Mouse (Mus musculus): ENCODE measurements at regions not wholly inside any gene's neighbourhood (a gene's known extent, or its start where the extent isn't known, plus 50 kb on each side); places are given as distances from the start of the nearest gene placed in this dataset.

GRCm38 (mm10) chr13:35537106-35537505, 122.5 kb upstream of the Cdyl start:
- no peak overlapping the region for H3K4me3 ChIP-seq (ENCODE audit: control insufficient read depth in 1 of 2, insufficient read depth in 1 of 2, low read depth in 1 of 2, low read length in 2 of 2)
- no peak overlapping the region for H3K4me2 ChIP-seq (ENCODE audit: low read length)
- H3K4me1 ChIP-seq (ENCODE audit: control insufficient read depth in 2 of 2, insufficient read depth in 2 of 2, low read length in 2 of 2) = no peaks in the 10 kb centered on the region
- no peaks in the 10 kb centered on the region for H3K36me3 ChIP-seq (ENCODE audit: control insufficient read depth, insufficient read depth, low read length)
- H3K9me3 ChIP-seq (ENCODE audit: control insufficient read depth, low read length) = no peaks in the 10 kb centered on the region
- H3K27me3 ChIP-seq (ENCODE audit: control insufficient read depth, insufficient read depth, low read length) = no peaks in the 10 kb centered on the region
- no peak overlapping the region for H3K27ac ChIP-seq (replicated peaks in 1 of 2; ENCODE audit: control insufficient read depth in 1 of 2, insufficient read depth in 1 of 2, low read depth in 2 of 2, low read length in 2 of 2)
- 83% methylated on average over 7 of the region's 7 CpGs for WGBS
- no peak overlapping the region for H3K9ac ChIP-seq (ENCODE audit: low read length)
- ATAC-seq (ENCODE audit: insufficient number of reproducible peaks, insufficient read depth, low FRiP score, low read depth) = no peak

DNA sequence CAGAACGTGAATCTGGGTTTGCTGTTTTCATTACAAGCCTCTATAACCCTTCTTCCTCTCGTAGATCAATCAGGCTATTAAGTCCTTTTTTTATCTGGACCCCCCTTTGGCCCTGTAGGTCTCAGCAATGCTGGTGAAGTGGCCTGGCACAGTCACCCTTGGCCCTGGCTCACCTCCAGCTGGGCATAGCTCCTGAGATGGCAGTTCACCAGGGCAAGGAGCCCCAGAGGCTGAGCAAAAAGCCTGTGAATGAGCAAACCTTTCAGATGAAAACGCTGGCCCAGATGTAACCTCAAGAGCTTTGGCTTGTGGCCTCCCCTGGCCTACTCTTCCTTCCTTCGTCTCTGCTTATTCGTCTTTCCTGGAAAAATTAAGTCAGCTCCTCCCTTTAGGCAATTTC, 121.7 kb upstream of the Cdyl start:
- Histone ChIP-seq H3K27me3 (ENCODE audit: control insufficient read depth, insufficient read depth, low read length) (no peaks in the 10 kb centered on the region), H3K4me1 (ENCODE audit: control insufficient read depth in 2 of 2, insufficient read depth in 2 of 2, low read length in 2 of 2) (no peaks in the 10 kb centered on the region), H3K9ac (ENCODE audit: low read length) (no peak overlapping the region), H3K4me2 (ENCODE audit: low read length) (no peak overlapping the region), H3K9me3 (ENCODE audit: control insufficient read depth, low read length) (no peaks in the 10 kb centered on the region), H3K4me3 (ENCODE audit: control insufficient read depth in 1 of 2, insufficient read depth in 1 of 2, low read depth in 1 of 2, low read length in 2 of 2) (no peak overlapping the region), H3K36me3 (ENCODE audit: control insufficient read depth, insufficient read depth, low read length) (no peaks in the 10 kb centered on the region), H3K27ac (replicated peaks in 1 of 2; ENCODE audit: control insufficient read depth in 1 of 2, insufficient read depth in 1 of 2, low read depth in 2 of 2, low read length in 2 of 2) (no peak overlapping the region)
- no peak for ATAC-seq (ENCODE audit: insufficient number of reproducible peaks, insufficient read depth, low FRiP score, low read depth)
- 75% methylated on average over 5 of the region's 5 CpGs for WGBS

- WGBS = 83% methylated on average over 2 of the region's 2 CpGs
These were observed 119.2 kb upstream of the Cdyl start for GRCm38 (mm10) chr13:35540433-35540832.

GRCm38 (mm10) chr13:35541053-35541452, 118.6 kb upstream of the Cdyl start:
- Histone ChIP-seq H3K9me3 (ENCODE audit: control insufficient read depth, low read length) (no peaks in the 10 kb centered on the region), H3K36me3 (ENCODE audit: control insufficient read depth, insufficient read depth, low read length) (no peaks in the 10 kb centered on the region), H3K4me1 (ENCODE audit: control insufficient read depth in 2 of 2, insufficient read depth in 2 of 2, low read length in 2 of 2) (no peaks in the 10 kb centered on the region), H3K27me3 (ENCODE audit: control insufficient read depth, insufficient read depth, low read length) (no peaks in the 10 kb centered on the region), H3K4me3 (ENCODE audit: control insufficient read depth in 1 of 2, insufficient read depth in 1 of 2, low read depth in 1 of 2, low read length in 2 of 2) (no peak overlapping the region), H3K4me2 (ENCODE audit: low read length) (no peak overlapping the region), H3K27ac (replicated peaks in 1 of 2; ENCODE audit: control insufficient read depth in 1 of 2, insufficient read depth in 1 of 2, low read depth in 2 of 2, low read length in 2 of 2) (no peak overlapping the region), H3K9ac (ENCODE audit: low read length) (no peak overlapping the region)
- no peak for ATAC-seq (ENCODE audit: insufficient number of reproducible peaks, insufficient read depth, low FRiP score, low read depth)
- 76% methylated on average over 6 of the region's 6 CpGs for WGBS

More at GRCm38 (mm10) chr13:35540433-35540832, 119.2 kb upstream of the Cdyl start:
- no peak overlapping the region for H3K27ac ChIP-seq (replicated peaks in 1 of 2; ENCODE audit: control insufficient read depth in 1 of 2, insufficient read depth in 1 of 2, low read depth in 2 of 2, low read length in 2 of 2)
- no peaks in the 10 kb centered on the region for H3K4me1 ChIP-seq (ENCODE audit: control insufficient read depth in 2 of 2, insufficient read depth in 2 of 2, low read length in 2 of 2)
- H3K27me3 ChIP-seq (ENCODE audit: control insufficient read depth, insufficient read depth, low read length) = no peaks in the 10 kb centered on the region
- H3K4me2 ChIP-seq (ENCODE audit: low read length) = no peak overlapping the region
- no peak overlapping the region for H3K9ac ChIP-seq (ENCODE audit: low read length)
- no peaks in the 10 kb centered on the region for H3K9me3 ChIP-seq (ENCODE audit: control insufficient read depth, low read length)
- ATAC-seq (ENCODE audit: insufficient number of reproducible peaks, insufficient read depth, low FRiP score, low read depth) = no peak
- no peak overlapping the region for H3K4me3 ChIP-seq (ENCODE audit: control insufficient read depth in 1 of 2, insufficient read depth in 1 of 2, low read depth in 1 of 2, low read length in 2 of 2)
- H3K36me3 ChIP-seq (ENCODE audit: control insufficient read depth, insufficient read depth, low read length) = no peaks in the 10 kb centered on the region

GRCm38 (mm10) chr13:35564006-35564405, 95.6 kb upstream of the Cdyl start:
- Histone ChIP-seq H3K4me2 (ENCODE audit: low read length) (no peak overlapping the region), H3K4me3 (ENCODE audit: control insufficient read depth in 1 of 2, insufficient read depth in 1 of 2, low read depth in 1 of 2, low read length in 2 of 2) (no peak overlapping the region), H3K9ac (ENCODE audit: low read length) (no peak overlapping the region), H3K4me1 (ENCODE audit: control insufficient read depth in 2 of 2, insufficient read depth in 2 of 2, low read length in 2 of 2) (no peaks in the 10 kb centered on the region), H3K27ac (replicated peaks in 1 of 2; ENCODE audit: control insufficient read depth in 1 of 2, insufficient read depth in 1 of 2, low read depth in 2 of 2, low read length in 2 of 2) (no peak overlapping the region), H3K27me3 (ENCODE audit: control insufficient read depth, insufficient read depth, low read length) (no peaks in the 10 kb centered on the region), H3K36me3 (ENCODE audit: control insufficient read depth, insufficient read depth, low read length) (no peaks in the 10 kb centered on the region), H3K9me3 (ENCODE audit: control insufficient read depth, low read length) (no peaks in the 10 kb centered on the region)
- WGBS = 32% methylated on average over 1 of the region's 1 CpGs
- ATAC-seq (ENCODE audit: insufficient number of reproducible peaks, insufficient read depth, low FRiP score, low read depth) = no peak

- Histone ChIP-seq H3K9me3 (ENCODE audit: control insufficient read depth, low read length) (no peaks in the 10 kb centered on the region), H3K4me1 (ENCODE audit: control insufficient read depth in 2 of 2, insufficient read depth in 2 of 2, low read length in 2 of 2) (no peaks in the 10 kb centered on the region; a peak in 1 of 4 replicates), H3K4me2 (ENCODE audit: low read length) (no peak overlapping the region), H3K36me3 (ENCODE audit: control insufficient read depth, insufficient read depth, low read length) (no peaks in the 10 kb centered on the region), H3K27me3 (ENCODE audit: control insufficient read depth, insufficient read depth, low read length) (no peaks in the 10 kb centered on the region), H3K27ac (replicated peaks in 1 of 2; ENCODE audit: control insufficient read depth in 1 of 2, insufficient read depth in 1 of 2, low read depth in 2 of 2, low read length in 2 of 2) (no peak overlapping the region), H3K9ac (ENCODE audit: low read length) (no peak overlapping the region), H3K4me3 (ENCODE audit: control insufficient read depth in 1 of 2, insufficient read depth in 1 of 2, low read depth in 1 of 2, low read length in 2 of 2) (no peak overlapping the region)
- ATAC-seq (ENCODE audit: insufficient number of reproducible peaks, insufficient read depth, low FRiP score, low read depth) = no peak
- 17% methylated on average over 3 of the region's 3 CpGs for WGBS
These were observed 78.0 kb upstream of the Cdyl start for GRCm38 (mm10) chr13:35581616-35582015.

GRCm38 (mm10) chr13:35598003-35598402, 61.6 kb upstream of the Cdyl start:
- no peak for ATAC-seq (ENCODE audit: insufficient number of reproducible peaks, insufficient read depth, low FRiP score, low read depth)
- no peaks in the 10 kb centered on the region for H3K4me1 ChIP-seq (ENCODE audit: control insufficient read depth in 2 of 2, insufficient read depth in 2 of 2, low read length in 2 of 2)
- H3K36me3 ChIP-seq (ENCODE audit: control insufficient read depth, insufficient read depth, low read length) = no peaks in the 10 kb centered on the region
- H3K9me3 ChIP-seq (ENCODE audit: control insufficient read depth, low read length) = no peaks in the 10 kb centered on the region
- H3K4me3 ChIP-seq (ENCODE audit: control insufficient read depth in 1 of 2, insufficient read depth in 1 of 2, low read depth in 1 of 2, low read length in 2 of 2) = no peak overlapping the region
- H3K27me3 ChIP-seq (ENCODE audit: control insufficient read depth, insufficient read depth, low read length) = no peaks in the 10 kb centered on the region
- no peak overlapping the region for H3K4me2 ChIP-seq (ENCODE audit: low read length)
- WGBS = 87% methylated on average over 5 of the region's 5 CpGs
- no peak overlapping the region for H3K27ac ChIP-seq (replicated peaks in 1 of 2; ENCODE audit: control insufficient read depth in 1 of 2, insufficient read depth in 1 of 2, low read depth in 2 of 2, low read length in 2 of 2)
- no peak overlapping the region for H3K9ac ChIP-seq (ENCODE audit: low read length)

DNA sequence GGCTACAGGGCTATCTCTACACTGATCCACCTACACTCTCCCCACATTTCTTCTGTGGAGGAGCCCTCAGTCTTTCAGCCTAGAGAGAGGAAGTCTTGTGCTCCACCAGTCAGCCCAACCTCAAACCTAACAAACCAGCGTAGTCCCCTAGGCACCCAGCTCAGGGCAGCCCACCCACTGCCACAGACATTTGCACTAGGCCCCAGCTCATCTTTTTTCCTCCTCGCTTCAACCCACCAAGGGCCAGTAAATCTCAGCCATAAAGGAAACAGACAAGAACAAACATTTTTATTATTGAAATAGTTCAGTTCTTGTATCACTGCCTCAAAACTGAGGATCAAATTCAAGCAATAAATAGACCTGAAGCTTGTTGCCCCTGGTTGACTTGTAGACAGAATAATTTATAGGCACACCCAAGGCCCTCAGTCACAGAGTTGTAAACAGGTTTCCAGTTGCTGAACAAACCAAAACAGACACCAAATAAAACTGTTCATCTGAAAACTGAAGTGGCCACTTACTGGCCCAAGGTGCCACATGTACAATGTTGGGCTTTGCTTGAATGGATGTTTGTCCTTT, 58.0 kb upstream of the Cdyl start:
- Histone ChIP-seq H3K36me3 (ENCODE audit: control insufficient read depth, insufficient read depth, low read length) (no peaks in the 10 kb centered on the region), H3K9me3 (ENCODE audit: control insufficient read depth, low read length) (no peaks in the 10 kb centered on the region), H3K4me3 (ENCODE audit: control insufficient read depth in 1 of 2, insufficient read depth in 1 of 2, low read depth in 1 of 2, low read length in 2 of 2) (no peak overlapping the region), H3K9ac (ENCODE audit: low read length) (no peak overlapping the region), H3K27ac (replicated peaks in 1 of 2; ENCODE audit: control insufficient read depth in 1 of 2, insufficient read depth in 1 of 2, low read depth in 2 of 2, low read length in 2 of 2) (no peak overlapping the region), H3K27me3 (ENCODE audit: control insufficient read depth, insufficient read depth, low read length) (no peaks in the 10 kb centered on the region), H3K4me2 (ENCODE audit: low read length) (no peak overlapping the region), H3K4me1 (ENCODE audit: control insufficient read depth in 2 of 2, insufficient read depth in 2 of 2, low read length in 2 of 2) (peaks cover 3 to 4% of the 10 kb centered on the region in 2 experiments; a peak in 3 of 4 replicates)
- ATAC-seq (ENCODE audit: insufficient number of reproducible peaks, insufficient read depth, low FRiP score, low read depth) = no peak
- 91% methylated on average over 2 of the region's 2 CpGs for WGBS

Data from heart, embryonic 14.5 days (tissue).